Mouse (Mus musculus) cerebellum, adult 2 months (tissue): Measurements from ENCODE around the gene H2-Ab1.

Experiments used
- CTCF ChIP-seq: fragments of 200-500 bp; IDR thresholded peaks from 2 replicates; pipeline ENCODE4 v1.5.1; 2011; ENCODE audit warnings: low read depth, mild to moderate bottlenecking, control low read depth, low read length, moderate library complexity, borderline replicate concordance; ENCODE audit not compliant: insufficient read depth
- POLR2A ChIP-seq: fragments of 200-500 bp; IDR thresholded peaks from 2 replicates; pipeline ENCODE4 v1.6.1; 2011; ENCODE audit warnings: low read length, control low read depth, borderline replicate concordance; ENCODE audit not compliant: insufficient read depth

DNA sequence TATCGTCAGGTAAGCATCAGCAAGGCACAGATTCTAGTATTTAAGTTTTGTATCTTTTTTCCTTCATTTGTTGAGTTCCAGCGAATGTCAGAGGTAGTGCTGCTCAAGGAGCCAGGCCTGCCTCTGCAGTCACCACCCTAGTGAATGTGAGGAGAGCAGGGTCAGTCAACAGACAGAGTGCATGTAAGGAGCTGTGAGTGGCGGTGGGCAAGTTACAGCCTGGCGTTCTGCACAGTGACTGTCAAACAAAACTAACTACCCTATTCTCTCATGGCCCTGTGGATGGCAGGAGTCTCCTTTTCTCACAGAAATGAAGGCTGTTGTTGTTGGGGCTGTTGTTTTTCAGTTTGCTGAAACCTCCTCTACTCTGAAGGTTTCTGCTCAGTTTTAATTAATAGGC, 27.9 kb downstream of the H2-Ab1 start:
- no peak for TF ChIP-seq POLR2A
- no peak for TF ChIP-seq CTCF
